Mouse (Mus musculus): ENCODE data around the gene Sptlc2.
A peak's percentile ranks its signal among the peaks of the same experiment; 100 is the strongest.

The Sptlc2 gene

DNA sequence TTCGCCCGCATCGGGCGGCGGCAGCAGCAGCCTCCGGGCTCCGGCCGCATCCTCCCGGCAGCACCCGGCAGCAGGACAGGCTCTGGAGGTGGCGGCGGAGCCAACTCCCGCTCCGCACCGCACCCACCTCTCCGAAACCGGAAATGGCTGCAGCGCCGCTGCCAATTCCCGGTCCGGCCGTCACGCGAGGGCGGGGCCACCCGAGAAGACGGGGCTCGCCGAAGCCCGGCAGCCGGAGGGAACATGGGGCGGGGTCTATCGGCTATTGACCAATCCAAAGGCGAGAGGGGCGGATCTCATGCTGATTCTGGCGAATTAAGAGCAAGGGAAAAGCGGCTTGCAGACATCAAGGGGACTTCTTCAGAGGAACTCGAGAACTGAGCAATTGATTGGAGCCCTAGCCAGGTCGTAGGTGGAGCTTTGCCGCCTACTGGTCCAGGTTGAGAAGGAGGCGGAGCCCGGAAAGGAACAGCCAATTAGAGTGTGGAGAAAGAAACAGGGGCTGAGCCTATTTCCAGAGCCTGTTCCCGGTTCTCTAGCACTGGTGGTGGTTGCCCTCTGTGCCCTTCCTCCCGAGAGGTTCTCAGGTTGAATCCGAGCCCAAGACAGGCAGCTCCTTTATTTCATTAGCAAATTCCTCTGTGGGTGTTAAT is at the start of gene Sptlc2:
TSS of gene Sptlc2 (minus strand) at position 234 of the 653 bp plus-strand sequence.
- peak; percentile 98 for DNase-seq (ENCODE audit: low read depth, low spot score)

DNA sequence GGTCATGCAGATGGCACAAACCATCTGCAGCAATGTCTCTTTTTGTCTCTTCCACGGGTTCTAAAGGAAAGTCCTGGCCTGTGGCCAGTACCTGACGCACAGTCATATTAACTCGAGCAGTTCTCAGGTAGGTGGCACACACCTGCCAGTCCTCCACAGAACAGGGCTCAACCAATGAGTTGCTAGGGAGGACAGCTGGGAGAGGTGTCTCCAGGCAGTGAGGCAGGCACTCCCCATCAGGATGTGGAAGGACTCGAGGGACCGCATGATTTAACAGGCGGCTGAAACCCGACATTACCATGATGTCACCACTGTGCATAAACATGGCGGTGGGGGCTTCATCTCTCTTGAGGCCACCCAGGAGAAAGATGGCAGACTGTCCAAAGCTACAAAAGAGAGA is 40.7 kb upstream of the Sptlc2 start:
- DNase-seq (ENCODE audit: low read depth, low spot score): no peak

DNA sequence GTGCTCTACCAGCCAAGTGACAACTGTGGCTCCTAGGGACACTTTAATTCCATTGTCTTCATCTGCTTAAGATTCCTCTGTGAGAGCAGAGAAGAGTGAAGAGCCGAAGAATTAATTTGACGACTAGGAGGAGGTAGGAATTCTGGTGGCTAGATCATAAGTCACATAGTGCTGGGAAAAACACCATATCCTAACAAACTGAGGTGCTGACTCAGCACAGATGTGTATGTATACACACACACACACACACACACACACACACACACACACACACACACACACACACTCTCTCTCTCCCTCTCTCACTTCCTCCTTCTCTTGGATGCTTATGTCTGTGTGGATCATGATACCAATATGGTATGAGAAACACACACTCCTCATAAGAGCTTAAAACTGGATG is 40.1 kb upstream of the Sptlc2 start:
- DNase-seq (ENCODE audit: low read depth, low spot score): no peak

DNA sequence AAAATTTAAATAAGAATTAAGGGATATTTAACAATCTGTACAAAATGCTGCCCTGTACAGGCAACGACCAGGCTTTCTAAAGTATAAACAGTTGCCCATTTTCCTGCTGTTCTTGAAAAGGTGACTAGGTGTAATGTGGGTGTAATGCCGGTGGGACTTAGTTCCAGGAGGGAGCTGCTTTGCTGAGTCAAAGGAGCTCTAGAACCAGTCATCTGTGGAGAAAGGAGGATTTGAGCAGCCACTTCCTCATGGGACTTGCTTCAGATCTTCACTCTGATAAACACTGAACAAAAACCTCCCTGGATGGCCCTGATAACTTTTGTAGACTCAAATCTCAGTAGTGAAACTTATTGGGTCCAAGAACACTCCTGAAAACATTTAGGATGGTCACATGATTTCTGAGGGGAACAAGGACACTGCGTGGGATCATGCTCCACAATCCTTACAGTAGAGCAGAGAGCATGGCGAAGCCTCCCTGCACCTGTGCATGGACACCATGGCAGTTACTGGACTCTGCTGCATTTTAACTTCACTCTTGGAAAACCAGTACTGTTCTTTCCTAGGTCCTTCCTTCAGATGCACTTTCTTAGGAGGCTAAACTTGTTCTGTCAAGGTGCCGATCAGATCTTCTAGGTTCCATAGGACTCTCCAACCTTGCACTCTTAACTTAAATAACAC is 38.3 kb upstream of the Sptlc2 start:
- no peak for DNase-seq (ENCODE audit: low read depth, low spot score)

DNA sequence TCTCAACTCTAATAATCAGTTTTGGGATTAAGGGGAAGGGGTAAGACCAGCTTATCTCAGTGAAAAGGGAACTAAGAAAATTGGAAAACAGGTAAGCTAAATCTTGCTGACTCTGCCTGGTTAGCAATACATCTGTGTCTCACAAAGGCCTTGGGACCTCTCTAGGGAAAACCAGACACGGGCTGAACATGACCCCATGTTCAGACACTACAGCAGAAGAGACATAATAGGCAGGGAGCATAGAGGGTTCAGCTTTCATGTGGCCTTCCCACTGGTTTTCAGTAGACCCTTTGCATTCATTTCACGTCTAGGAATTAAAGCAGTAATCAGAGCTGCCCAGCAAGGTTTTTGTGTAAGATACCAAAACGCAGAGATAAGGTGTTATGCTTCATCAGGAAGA is 36.4 kb upstream of the Sptlc2 start:
- DNase-seq (ENCODE audit: low read depth, low spot score): no peak

DNA sequence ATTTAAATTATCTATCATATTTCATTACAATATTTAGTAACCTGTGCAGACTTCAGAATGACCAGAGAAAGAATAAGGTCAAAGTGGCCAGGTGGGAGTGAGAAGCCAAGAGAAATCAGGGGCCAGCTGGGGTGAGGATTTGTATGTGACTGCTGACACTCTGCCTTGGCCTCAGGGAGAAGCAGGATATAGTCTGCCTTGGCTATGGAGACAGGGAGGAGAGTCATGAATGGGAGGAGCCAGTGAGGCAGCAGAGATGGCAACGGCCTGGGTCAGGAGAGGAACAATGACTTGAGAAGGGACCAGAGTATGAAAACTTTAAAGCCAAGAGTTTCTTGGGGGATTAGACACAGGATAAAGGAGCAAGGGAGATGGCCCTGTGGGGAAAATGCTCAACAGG is 35.5 kb upstream of the Sptlc2 start:
- no peak for DNase-seq (ENCODE audit: low read depth, low spot score)

DNA sequence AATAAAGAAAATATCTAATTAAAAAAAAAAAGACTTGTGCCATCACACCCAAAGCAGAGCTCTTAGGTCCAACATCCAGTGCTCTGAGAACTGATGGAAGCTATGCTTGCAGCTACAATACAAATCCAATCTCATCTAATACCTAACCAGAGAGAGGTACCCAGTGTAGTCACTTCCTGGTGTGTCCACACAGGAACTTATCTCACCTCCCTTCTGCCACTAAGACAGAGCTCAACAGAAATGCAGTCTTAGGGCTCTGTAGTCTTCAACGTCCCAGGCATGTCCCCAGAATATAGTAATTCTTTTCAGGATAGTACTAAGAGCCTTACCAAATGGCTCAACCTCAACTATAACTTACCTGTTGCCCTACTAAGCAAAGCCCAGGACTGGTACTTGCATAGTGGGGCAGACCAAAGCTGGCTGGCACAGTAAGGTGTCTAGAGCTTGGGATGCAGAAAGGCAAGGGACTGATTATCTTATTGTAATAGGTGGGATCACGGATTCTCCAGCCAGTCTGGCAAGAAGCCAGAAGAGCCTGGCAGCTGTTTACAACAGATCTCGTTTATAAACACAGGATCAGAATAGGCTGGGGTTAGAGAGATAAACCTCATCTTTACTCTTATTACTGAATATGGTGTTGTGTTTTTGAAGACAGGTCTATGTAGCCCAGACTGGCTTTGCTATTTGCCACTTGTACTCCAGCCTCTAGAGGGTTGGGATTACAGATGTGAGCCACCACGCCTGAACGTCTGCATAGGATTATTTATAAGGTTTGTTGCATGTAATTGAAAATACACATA is 33.8 kb upstream of the Sptlc2 start:
- no peak for DNase-seq (ENCODE audit: low read depth, low spot score)

DNA sequence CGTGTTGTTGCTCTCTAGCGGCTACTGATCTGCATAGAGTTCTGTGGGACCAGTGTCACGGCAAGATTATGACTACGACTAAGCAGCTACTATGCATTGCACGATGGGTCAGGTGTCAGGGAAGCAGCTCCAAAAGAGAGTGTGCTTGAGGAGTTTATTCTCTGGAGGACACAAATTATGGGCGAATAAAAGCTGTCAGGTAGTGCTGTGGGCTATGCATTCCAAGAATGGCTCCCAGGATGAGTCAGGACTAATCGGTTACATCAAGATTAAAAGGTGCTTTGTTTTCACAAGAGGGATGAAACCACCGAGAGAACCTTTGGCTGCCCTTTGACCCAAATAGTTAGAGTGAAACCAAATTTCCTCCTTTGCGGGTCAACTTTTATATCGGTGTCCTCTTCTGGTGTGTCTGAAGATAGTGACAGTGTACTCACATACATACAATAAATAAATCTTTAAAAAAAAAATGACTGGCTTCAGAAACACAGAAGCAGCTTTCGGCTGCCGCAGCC is 31.9 kb upstream of the Sptlc2 start:
- DNase-seq (ENCODE audit: low read depth, low spot score): no peak

DNA sequence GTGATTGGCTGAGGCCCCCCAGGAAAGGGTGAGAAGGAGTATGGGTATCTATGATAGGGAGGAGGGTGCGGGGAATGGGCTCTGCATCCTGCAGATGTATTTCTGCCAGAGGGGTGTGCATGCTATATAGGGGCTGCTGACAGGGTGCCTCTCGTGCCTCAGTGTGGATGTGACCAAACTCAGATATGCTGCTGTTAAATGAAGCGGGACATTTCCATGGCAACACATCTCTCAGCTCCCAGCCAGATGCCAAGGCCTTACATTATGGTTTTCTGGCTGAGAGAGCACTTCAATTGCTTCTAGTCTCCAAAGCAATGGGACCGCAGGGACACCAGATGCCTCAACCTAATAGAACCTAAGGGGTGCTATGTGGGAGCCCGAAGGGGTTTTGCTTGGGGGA is 30.8 kb upstream of the Sptlc2 start:
- DNase-seq (ENCODE audit: low read depth, low spot score): no peak

DNA sequence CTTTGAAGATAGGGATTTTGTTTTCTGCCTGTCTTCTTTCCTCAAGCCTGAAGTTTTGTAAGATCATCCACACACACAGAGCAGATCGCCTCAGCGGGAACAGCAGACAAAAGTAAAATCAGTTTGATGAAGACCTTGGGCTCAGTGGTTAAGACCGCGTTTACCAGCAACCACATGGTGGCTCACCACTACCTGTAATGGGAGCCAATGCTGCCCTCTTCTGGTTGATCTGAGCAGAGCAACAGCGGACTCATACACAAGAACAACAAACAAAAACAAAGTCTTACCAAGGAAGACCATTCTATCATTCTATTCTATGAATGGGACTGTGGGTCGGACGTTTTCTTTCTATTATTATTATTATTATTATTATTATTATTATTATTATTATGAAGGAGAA is 28.5 kb upstream of the Sptlc2 start:
- DNase-seq (ENCODE audit: low read depth, low spot score): peak; percentile 77

DNA sequence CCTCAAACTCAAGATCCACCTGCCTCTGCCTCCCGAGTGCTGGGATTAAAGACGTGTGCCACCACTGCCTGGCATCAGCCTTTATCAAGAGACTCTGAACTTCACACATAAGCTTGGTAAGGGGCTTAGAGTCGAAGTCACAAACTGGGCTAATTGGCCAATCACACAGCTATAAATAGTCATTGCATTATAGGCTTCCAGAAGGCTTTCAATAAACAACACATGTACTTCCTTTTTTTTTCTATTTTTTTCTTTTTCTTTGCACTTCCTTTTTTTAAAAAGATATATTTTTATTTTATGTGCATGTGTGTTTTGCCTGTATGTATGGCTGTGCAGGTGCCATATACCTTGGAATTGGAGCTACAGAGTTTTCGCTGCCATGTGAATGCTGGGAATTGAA is 27.2 kb upstream of the Sptlc2 start:
- DNase-seq (ENCODE audit: low read depth, low spot score): no peak

DNA sequence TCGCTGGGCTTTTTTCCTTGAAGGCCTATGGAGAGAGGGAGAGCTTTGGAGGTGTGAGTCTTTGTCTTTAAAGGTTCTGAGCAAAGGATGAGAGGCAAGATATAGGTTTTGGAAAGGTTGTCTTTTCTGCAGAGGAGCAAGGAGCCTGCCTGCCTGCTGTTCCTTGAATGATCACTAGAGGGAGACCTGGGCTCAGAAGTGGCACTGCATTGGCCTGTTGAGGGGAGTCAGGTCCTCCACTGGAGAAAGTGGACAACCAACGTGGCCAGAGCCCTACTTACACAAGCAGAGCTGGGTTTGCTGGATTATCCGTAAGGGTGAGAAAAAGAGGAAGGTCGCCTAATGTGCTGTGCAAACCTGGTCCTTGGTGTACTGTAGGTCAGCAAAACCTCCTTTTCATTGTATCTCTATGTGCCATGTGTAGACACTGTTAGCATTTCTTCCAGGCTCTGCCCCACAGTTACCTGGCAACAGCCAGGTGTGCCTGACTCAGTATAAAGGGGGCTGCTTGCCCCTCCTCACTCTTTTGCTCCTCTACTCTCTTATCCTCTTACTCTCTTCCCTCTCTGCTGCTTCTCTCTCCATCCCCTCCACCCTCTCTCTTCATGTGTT is 25.1 kb upstream of the Sptlc2 start:
- DNase-seq (ENCODE audit: low read depth, low spot score): peak; percentile 50

DNA sequence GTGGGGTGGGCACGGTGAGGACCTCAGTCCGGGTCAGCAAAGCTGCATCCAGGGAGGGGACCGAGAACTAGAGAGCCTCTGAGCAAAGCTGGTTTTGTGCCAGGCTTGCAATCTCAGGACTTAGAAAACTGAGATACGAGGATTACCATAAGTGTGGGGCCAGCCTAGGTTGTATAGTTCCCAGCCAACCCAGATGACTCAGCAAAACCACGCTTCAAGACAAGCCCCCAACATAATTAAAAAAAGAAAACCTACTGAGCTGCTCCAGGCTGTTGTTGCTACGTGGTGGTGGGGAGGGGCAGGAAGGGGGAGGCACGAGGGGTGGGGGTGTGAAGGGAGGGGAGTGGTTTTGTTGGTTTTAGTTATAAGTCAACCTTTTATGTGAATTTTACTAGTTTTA is 22.8 kb upstream of the Sptlc2 start:
- DNase-seq (ENCODE audit: low read depth, low spot score): peak; percentile 22

DNA sequence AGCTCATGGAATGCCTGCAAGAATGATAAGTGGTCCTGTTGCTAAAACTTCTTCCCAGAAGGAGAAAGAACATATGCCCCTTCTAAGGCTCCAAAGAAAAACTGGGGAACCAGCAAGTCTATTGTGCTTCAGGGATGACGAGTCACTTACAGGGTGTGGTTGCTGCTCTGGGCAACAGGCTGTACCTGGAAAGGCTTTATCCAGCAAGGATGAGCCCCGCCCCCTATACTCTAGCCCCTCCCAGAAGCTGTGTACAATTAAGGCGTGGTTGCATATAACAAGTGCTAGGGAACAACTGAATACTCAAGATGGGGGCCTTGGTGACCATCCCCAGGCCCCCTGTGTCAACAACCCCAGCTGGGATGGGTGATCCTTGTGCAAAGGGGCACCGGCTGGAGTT is 21.0 kb upstream of the Sptlc2 start:
- no peak for DNase-seq (ENCODE audit: low read depth, low spot score)

DNA sequence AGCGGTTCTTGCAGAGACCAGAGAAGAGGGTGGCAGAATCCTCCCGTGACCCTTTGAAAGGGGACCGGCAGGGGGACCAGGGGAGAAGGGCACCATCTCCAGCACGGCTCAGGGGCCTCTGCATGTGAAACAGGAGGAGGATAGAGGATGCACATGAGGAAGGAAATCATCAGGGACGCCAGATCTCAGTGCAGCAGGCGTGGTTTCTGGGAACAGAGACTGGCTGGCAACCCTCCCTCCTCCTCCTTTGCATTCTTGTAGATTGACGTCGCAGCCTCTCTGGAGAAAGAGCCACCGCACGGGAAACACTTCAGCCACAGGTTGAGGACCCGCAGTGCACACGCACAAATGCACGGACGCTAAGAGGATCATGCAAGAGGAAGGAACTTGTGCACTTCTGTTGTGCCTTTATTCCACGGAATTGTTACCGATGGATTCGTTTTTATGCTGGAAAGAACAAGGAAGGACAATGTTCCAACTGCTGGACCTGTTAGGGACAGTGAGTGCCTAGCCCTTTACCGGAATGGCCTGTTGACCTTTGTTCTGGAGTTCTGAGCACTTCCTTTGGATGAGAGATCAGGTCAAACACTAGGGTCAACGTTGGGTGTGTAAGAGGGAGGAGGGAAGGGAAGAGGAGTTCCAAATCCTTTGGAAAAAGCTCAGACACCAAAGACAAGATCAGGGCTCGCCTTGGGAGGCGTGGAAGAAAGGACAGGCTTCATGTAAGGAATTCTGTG is 19.9 kb upstream of the Sptlc2 start:
- no peak for DNase-seq (ENCODE audit: low read depth, low spot score)

DNA sequence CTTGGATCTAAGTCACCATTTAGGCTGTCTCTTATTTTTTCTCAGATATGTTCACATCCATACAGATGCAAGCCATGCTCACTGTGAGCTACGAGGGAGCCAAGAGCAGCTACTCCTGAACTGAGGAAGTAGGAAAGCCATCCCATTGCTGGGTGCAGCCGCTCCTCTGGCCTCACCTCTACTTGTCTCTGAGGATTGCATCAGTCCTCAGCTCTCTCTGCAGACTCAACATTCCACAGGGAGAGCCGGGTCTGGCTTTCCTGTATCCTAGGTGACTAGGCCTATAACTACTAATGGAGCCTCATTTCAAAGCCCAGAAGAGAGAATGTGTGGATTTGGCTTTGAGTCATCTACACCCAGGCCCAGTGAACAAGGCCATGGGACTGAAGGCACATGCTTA is 17.6 kb upstream of the Sptlc2 start:
- DNase-seq (ENCODE audit: low read depth, low spot score): no peak

DNA sequence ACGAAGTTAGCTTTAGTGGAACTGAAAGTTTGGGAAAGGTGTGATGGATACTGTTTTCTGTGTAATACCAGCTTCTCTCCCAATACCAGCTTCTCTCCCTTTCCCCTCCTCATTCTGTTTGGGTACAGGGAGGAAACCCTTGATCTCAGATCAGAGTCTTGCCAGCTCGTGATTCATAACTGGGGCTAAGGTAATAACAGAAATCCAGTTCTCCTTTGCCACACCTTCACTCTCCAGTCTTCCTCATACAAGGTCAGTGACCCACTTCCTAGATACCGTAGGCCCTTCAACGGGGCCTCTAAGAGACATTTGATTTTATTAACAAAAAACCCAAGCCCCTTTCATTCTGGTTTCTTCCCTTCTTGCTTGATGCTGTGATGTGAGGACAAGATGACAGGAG is 17.0 kb upstream of the Sptlc2 start:
- no peak for DNase-seq (ENCODE audit: low read depth, low spot score)

DNA sequence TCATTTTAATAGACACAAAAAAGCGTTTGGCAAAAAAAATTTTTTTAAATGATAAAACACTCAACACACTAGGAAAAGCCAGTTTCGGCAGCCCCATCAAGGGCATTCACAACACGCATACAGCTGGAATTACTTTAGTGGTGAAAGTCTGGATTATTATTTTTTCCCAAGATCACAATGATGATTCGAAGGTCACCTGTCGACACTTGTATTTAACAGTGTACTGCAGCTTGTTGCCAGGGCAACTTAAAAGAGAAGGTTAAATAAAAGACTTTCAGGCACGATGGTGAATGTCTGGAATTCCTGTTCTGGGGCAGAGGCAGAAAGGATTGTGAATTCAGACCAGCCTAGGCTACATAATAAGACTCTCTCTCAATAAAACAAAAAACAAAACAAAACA is 13.7 kb upstream of the Sptlc2 start:
- no peak for DNase-seq (ENCODE audit: low read depth, low spot score)

DNA sequence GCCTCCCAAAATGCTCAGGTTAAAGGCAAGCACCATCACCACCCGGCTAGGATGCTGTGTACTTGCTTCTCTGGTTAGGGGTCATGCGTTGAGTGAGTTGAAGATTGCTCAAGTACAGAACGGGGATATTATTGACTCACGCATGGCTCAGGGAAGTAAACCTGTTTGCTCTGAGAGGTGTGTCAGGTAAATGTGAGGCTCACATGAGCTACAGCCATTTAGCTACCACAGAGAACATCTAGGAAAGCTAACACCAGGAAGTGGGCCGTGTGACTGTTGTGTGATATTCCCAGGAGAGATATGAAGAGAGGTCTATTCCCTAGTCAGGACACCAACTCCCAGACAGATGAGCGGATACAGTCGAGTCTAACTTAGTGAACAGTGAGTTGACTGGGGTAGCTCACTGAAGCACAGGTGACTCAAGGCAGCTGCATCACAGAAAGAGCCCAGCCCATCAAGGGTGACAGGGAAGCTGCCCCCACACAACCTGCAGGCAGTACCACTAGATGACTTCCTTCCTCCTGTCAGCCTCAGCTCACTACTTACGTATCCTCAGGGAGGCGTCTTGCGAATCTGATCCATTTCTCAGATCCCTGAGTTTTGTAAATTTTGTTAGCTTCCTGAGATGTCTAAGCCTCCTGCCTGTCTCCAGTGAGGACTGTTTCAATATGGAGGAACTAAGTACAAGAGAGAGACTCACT is 11.1 kb upstream of the Sptlc2 start:
- DNase-seq (ENCODE audit: low read depth, low spot score): no peak

DNA sequence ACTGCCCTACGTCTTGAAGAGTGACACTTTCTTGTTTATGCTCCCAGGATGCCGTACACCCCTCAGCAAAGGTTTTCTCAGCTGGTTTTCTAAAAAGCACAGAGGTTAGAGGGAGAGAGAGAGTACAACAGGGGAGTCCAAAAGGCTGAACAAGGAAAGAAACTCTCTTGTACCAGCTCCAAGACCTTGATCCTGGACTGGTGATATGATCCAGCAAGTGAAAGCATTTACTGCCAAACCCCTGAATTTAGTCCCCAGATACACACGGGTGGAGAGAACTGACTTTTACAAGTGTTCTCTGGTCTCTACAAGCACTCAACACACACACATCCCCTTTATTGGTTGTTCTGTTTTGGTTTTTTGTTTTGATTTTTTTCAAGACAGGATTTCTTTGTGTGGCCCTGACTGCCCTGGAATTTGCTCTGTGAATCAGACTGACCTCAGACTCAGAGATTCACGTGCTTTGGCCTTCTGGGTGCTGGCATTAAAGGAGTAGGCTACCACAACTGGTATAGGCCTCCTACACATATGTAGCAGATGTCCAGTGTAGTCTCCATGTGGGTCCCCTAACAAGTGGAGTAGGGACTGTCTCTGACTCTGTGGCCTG is 9.8 kb upstream of the Sptlc2 start:
- no peak for DNase-seq (ENCODE audit: low read depth, low spot score)

Data from CD4-positive helper T cell, adult 2 months (primary cell).